Mouse (Mus musculus): ENCODE data around the gene Olfr549. TPM values are rescaled to one million over a fixed set of nuclear protein-coding genes. Genes with fewer than 3 reads are reported as not detected.
A peak's percentile ranks its signal among the peaks of the same experiment; 100 is the strongest.

The Olfr549 gene
- not detected in 2 replicates for polyA plus RNA-seq (2014; fragmentation: Nextera tagmentation; extraction: Ambion mirVana)

GRCm38 (mm10) chr7:102549570-102549969 lies at the start of gene Olfr549:
Olfr549 (plus strand) TSS chr7:102549870.
- Histone ChIP-seq H3K36me3 (ENCODE audit: control insufficient read depth, insufficient read depth, low read length) (no peaks in the 10 kb centered on the region), H3K9me3 (ENCODE audit: control insufficient read depth, low read length) (no peaks in the 10 kb centered on the region), H3K4me1 (ENCODE audit: control insufficient read depth, insufficient read depth, low read length) (no peaks in the 10 kb centered on the region), H3K4me3 (ENCODE audit: low read depth, low read length) (no peak within 1 kb of the TSS), H3K4me2 (no peak within 1 kb of the TSS), H3K9ac (ENCODE audit: low read length) (no peak within 1 kb of the TSS), H3K27me3 (ENCODE audit: control insufficient read depth, insufficient read depth, low read length) (no peaks in the 10 kb centered on the region), H3K27ac (ENCODE audit: low read depth, low read length) (no peak within 1 kb of the TSS)
- DNase-seq (ENCODE audit: low spot score, missing footprints) (no peak), ATAC-seq (ENCODE audit: low FRiP score) (no peak)
- 89% methylated on average over 3 of the region's 3 CpGs for WGBS

- no peak for ATAC-seq (ENCODE audit: low FRiP score)
- Histone ChIP-seq H3K4me2 (no peak overlapping the region), H3K36me3 (ENCODE audit: control insufficient read depth, insufficient read depth, low read length) (no peaks in the 10 kb centered on the region), H3K27ac (ENCODE audit: low read depth, low read length) (no peak overlapping the region), H3K9me3 (ENCODE audit: control insufficient read depth, low read length) (no peaks in the 10 kb centered on the region), H3K4me1 (ENCODE audit: control insufficient read depth, insufficient read depth, low read length) (no peaks in the 10 kb centered on the region), H3K9ac (ENCODE audit: low read length) (no peak overlapping the region), H3K4me3 (ENCODE audit: low read depth, low read length) (no peak overlapping the region), H3K27me3 (ENCODE audit: control insufficient read depth, insufficient read depth, low read length) (no peaks in the 10 kb centered on the region)
- WGBS = 83% methylated on average over 5 of the region's 5 CpGs
- DNase-seq (ENCODE audit: low spot score, missing footprints) = no peak
These were observed 47.7 kb upstream of the Olfr549 start for GRCm38 (mm10) chr7:102501986-102502385.

GRCm38 (mm10) chr7:102506848-102507247 lies 42.8 kb upstream of the Olfr549 start:
- H3K36me3 ChIP-seq (ENCODE audit: control insufficient read depth, insufficient read depth, low read length) = no peaks in the 10 kb centered on the region
- no peak overlapping the region for H3K27ac ChIP-seq (ENCODE audit: low read depth, low read length)
- no peak overlapping the region for H3K4me2 ChIP-seq
- 53% methylated on average over 3 of the region's 3 CpGs for WGBS
- H3K4me3 ChIP-seq (ENCODE audit: low read depth, low read length) = no peak overlapping the region
- H3K4me1 ChIP-seq (ENCODE audit: control insufficient read depth, insufficient read depth, low read length) = no peaks in the 10 kb centered on the region
- no peaks in the 10 kb centered on the region for H3K27me3 ChIP-seq (ENCODE audit: control insufficient read depth, insufficient read depth, low read length)
- no peak overlapping the region for H3K9ac ChIP-seq (ENCODE audit: low read length)
- ATAC-seq (ENCODE audit: low FRiP score) (peak; percentile 73), DNase-seq (ENCODE audit: low spot score, missing footprints) (peak; percentile 98)
- no peaks in the 10 kb centered on the region for H3K9me3 ChIP-seq (ENCODE audit: control insufficient read depth, low read length)

GRCm38 (mm10) chr7:102508066-102508465 lies 41.6 kb upstream of the Olfr549 start:
- H3K27ac ChIP-seq (ENCODE audit: low read depth, low read length) = no peak overlapping the region
- no peaks in the 10 kb centered on the region for H3K27me3 ChIP-seq (ENCODE audit: control insufficient read depth, insufficient read depth, low read length)
- no peak overlapping the region for H3K9ac ChIP-seq (ENCODE audit: low read length)
- ATAC-seq (ENCODE audit: low FRiP score) = no peak
- H3K9me3 ChIP-seq (ENCODE audit: control insufficient read depth, low read length) = no peaks in the 10 kb centered on the region
- H3K36me3 ChIP-seq (ENCODE audit: control insufficient read depth, insufficient read depth, low read length) = no peaks in the 10 kb centered on the region
- no peaks in the 10 kb centered on the region for H3K4me1 ChIP-seq (ENCODE audit: control insufficient read depth, insufficient read depth, low read length)
- H3K4me3 ChIP-seq (ENCODE audit: low read depth, low read length) = no peak overlapping the region
- no peak overlapping the region for H3K4me2 ChIP-seq
- WGBS = 89% methylated on average over 9 of the region's 9 CpGs
- DNase-seq (ENCODE audit: low spot score, missing footprints) = peak; percentile 56

- peaks cover under 1% of the 10 kb centered on the region; the same call in 1 of the 2 replicates for H3K27me3 ChIP-seq (ENCODE audit: control insufficient read depth, insufficient read depth, low read length)
These were observed 41.0 kb upstream of the Olfr549 start for GRCm38 (mm10) chr7:102508666-102509065.

GRCm38 (mm10) chr7:102509726-102510125 lies 39.9 kb upstream of the Olfr549 start:
- ATAC-seq (ENCODE audit: low FRiP score) (no peak), DNase-seq (ENCODE audit: low spot score, missing footprints) (peak; percentile 77)
- Histone ChIP-seq H3K36me3 (ENCODE audit: control insufficient read depth, insufficient read depth, low read length) (no peaks in the 10 kb centered on the region), H3K4me1 (ENCODE audit: control insufficient read depth, insufficient read depth, low read length) (no peaks in the 10 kb centered on the region), H3K27me3 (ENCODE audit: control insufficient read depth, insufficient read depth, low read length) (peaks cover 6% of the 10 kb centered on the region; the same call in 1 of the 2 replicates), H3K9ac (ENCODE audit: low read length) (no peak overlapping the region), H3K9me3 (ENCODE audit: control insufficient read depth, low read length) (no peaks in the 10 kb centered on the region), H3K4me3 (ENCODE audit: low read depth, low read length) (no peak overlapping the region), H3K27ac (ENCODE audit: low read depth, low read length) (no peak overlapping the region), H3K4me2 (no peak overlapping the region)
- WGBS = 75% methylated on average over 7 of the region's 7 CpGs

More at GRCm38 (mm10) chr7:102508666-102509065, 41.0 kb upstream of the Olfr549 start:
- Histone ChIP-seq H3K27ac (ENCODE audit: low read depth, low read length) (no peak overlapping the region), H3K4me2 (no peak overlapping the region), H3K36me3 (ENCODE audit: control insufficient read depth, insufficient read depth, low read length) (no peaks in the 10 kb centered on the region), H3K4me1 (ENCODE audit: control insufficient read depth, insufficient read depth, low read length) (no peaks in the 10 kb centered on the region), H3K4me3 (ENCODE audit: low read depth, low read length) (no peak overlapping the region), H3K9me3 (ENCODE audit: control insufficient read depth, low read length) (no peaks in the 10 kb centered on the region), H3K9ac (ENCODE audit: low read length) (no peak overlapping the region)
- DNase-seq (ENCODE audit: low spot score, missing footprints) = no peak
- 91% methylated on average over 6 of the region's 6 CpGs for WGBS
- ATAC-seq (ENCODE audit: low FRiP score) = no peak

- Histone ChIP-seq H3K9ac (ENCODE audit: low read length) (no peak overlapping the region), H3K4me2 (no peak overlapping the region), H3K4me1 (ENCODE audit: control insufficient read depth, insufficient read depth, low read length) (no peaks in the 10 kb centered on the region), H3K36me3 (ENCODE audit: control insufficient read depth, insufficient read depth, low read length) (no peaks in the 10 kb centered on the region), H3K27ac (ENCODE audit: low read depth, low read length) (no peak overlapping the region), H3K27me3 (ENCODE audit: control insufficient read depth, insufficient read depth, low read length) (peaks cover 6% of the 10 kb centered on the region; the same call in 1 of the 2 replicates), H3K4me3 (ENCODE audit: low read depth, low read length) (no peak overlapping the region), H3K9me3 (ENCODE audit: control insufficient read depth, low read length) (no peaks in the 10 kb centered on the region)
- 90% methylated on average over 10 of the region's 10 CpGs for WGBS
- no peak for DNase-seq (ENCODE audit: low spot score, missing footprints)
- ATAC-seq (ENCODE audit: low FRiP score) = no peak
These were observed 37.7 kb upstream of the Olfr549 start for GRCm38 (mm10) chr7:102511927-102512326.

GRCm38 (mm10) chr7:102512814-102513435 lies 36.7 kb upstream of the Olfr549 start:
- Histone ChIP-seq H3K9ac (ENCODE audit: low read length) (peak overlapping the region; percentile 77), H3K27ac (ENCODE audit: low read depth, low read length) (no peak overlapping the region), H3K4me1 (ENCODE audit: control insufficient read depth, insufficient read depth, low read length) (no peaks in the 10 kb centered on the region), H3K9me3 (ENCODE audit: control insufficient read depth, low read length) (no peaks in the 10 kb centered on the region), H3K27me3 (ENCODE audit: control insufficient read depth, insufficient read depth, low read length) (peaks cover 6% of the 10 kb centered on the region; the same call in 1 of the 2 replicates), H3K36me3 (ENCODE audit: control insufficient read depth, insufficient read depth, low read length) (no peaks in the 10 kb centered on the region), H3K4me3 (ENCODE audit: low read depth, low read length) (peak overlapping the region; percentile 45), H3K4me2 (peak overlapping the region; percentile 82)
- peak; percentile 100 for DNase-seq (ENCODE audit: low spot score, missing footprints)
- ATAC-seq (ENCODE audit: low FRiP score) = peak; percentile 96
- under 1% methylated on average over 54 of the region's 54 CpGs for WGBS

GRCm38 (mm10) chr7:102514144-102514543 lies 35.5 kb upstream of the Olfr549 start:
- DNase-seq (ENCODE audit: low spot score, missing footprints) (no peak), ATAC-seq (ENCODE audit: low FRiP score) (no peak)
- no peaks in the 10 kb centered on the region for H3K36me3 ChIP-seq (ENCODE audit: control insufficient read depth, insufficient read depth, low read length)
- H3K4me3 ChIP-seq (ENCODE audit: low read depth, low read length) = no peak overlapping the region
- no peaks in the 10 kb centered on the region for H3K4me1 ChIP-seq (ENCODE audit: control insufficient read depth, insufficient read depth, low read length)
- H3K9me3 ChIP-seq (ENCODE audit: control insufficient read depth, low read length) = no peaks in the 10 kb centered on the region
- peaks cover 6% of the 10 kb centered on the region; the same call in 1 of the 2 replicates for H3K27me3 ChIP-seq (ENCODE audit: control insufficient read depth, insufficient read depth, low read length)
- 77% methylated on average over 4 of the region's 4 CpGs for WGBS
- H3K4me2 ChIP-seq = no peak overlapping the region
- H3K9ac ChIP-seq (ENCODE audit: low read length) = no peak overlapping the region
- no peak overlapping the region for H3K27ac ChIP-seq (ENCODE audit: low read depth, low read length)

All from midbrain, embryonic 11.5 days (tissue).